In the genomic region with DNA sequence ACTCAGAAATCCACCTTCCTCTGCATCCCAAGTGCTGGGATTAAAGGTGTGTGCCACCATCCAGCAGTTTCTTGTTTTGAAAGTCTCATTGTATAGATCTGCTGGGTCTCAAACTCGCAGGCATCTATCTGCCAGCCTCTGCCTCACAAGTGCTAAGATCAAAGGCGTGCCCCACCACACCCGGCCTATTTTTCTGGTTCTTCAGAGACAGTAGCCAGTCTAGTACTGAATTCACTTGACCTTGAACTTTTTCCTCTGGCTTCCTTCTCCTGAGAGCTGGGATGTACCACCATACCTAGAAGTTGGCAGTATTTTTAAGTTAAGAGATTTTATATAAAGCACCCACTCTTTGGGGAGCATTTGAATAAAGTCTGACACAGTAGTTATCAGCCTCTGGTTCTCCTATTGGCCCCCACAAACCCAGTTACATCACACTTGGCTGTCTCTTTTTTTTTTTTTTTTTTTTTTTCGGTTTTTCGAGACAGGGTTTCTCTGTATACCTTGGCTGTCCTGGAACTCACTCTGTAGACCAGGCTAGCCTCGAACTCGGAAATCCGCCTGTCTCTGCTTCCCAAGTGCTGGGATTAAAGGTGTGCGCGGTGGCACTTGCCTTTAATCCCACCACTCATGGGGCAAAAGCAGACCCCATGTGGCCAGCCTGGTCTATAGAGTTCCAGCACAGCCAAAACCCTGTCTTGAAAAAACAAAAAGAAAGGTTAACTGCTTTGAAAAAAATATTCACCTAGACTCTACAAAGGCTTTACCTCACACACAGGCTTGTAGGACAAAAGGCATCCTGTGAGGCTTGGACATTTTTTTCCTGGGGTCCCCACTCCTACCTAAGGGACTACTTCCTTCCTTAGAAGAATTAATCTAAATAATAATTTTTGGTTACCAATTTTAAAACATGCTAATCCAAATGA, we compare ENCODE assay signal across 8 mouse cellular contexts. TPM values are rescaled to one million over a fixed set of nuclear protein-coding genes. Genes with fewer than 3 reads are reported as not detected.
A peak's percentile ranks its signal among the peaks of the same experiment; 100 is the strongest.
DNase-seq lines count a peak whose midpoint lies in the region; ATAC-seq and TF ChIP-seq lines count a peak whose summit lies in the region.

No protein-coding gene starts in this region.

- peaks cover 21% of the 10 kb centered on the region for H3K27me3 ChIP-seq in CH12.LX (replicated peaks)
- no peaks in the 10 kb centered on the region for H3K27me3 ChIP-seq in embryonic facial prominence, embryonic 14.5 days (replicated peaks; ENCODE audit: control insufficient read depth, insufficient read depth, low read length)
- no peaks in the 10 kb centered on the region for H3K27me3 ChIP-seq in limb, embryonic 13.5 days
- H3K27me3 ChIP-seq in stomach, embryonic 16.5 days (ENCODE audit: control insufficient read depth, insufficient read depth, low read length): no peaks in the 10 kb centered on the region

- peaks cover 19% of the 10 kb centered on the region for H3K79me2 ChIP-seq in CH12.LX (replicated peaks; ENCODE audit: control insufficient read depth, extremely low read depth, insufficient read depth, poor library complexity, severe bottlenecking)

- DNase-seq in gastrocnemius, adult 2 months: peak; percentile 31
- DNase-seq in gastrocnemius, postnatal 25 days: no peak
- DNase-seq in CH12.LX (ENCODE audit: extremely low read depth): no peak
- no peak for DNase-seq in embryonic facial prominence, embryonic 14.5 days (ENCODE audit: low spot score)
- DNase-seq in layer of hippocampus, adult 9-11 months: no peak
- no peak for DNase-seq in Muller cell, postnatal 12 days (ENCODE audit: inconsistent ontology term)

- peaks cover 20 to 23% of the 10 kb centered on the region in 2 experiments for H3K36me3 ChIP-seq in CH12.LX (replicated peaks in 1 of 2; ENCODE audit: control insufficient read depth in 1 of 2, insufficient read depth in 1 of 2, low read length in 1 of 2)
- H3K36me3 ChIP-seq in embryonic facial prominence, embryonic 14.5 days (ENCODE audit: control insufficient read depth, insufficient read depth, low read length): peaks cover 23% of the 10 kb centered on the region
- peaks cover 20% of the 10 kb centered on the region for H3K36me3 ChIP-seq in limb, embryonic 13.5 days
- peaks cover 14% of the 10 kb centered on the region for H3K36me3 ChIP-seq in stomach, embryonic 16.5 days (ENCODE audit: control insufficient read depth, insufficient read depth, low read length)

- TF ChIP-seq EP300 in CH12.LX (IDR thresholded peaks at IDR 0.05; ENCODE audit: low read length): no peak

- TF ChIP-seq CTCF in gastrocnemius, adult 2 months (IDR thresholded peaks at IDR 0.05): no peak
- no peak for TF ChIP-seq CTCF in CH12.LX (conservative IDR thresholded peaks at IDR 0.05 in 1 of 2, IDR thresholded peaks at IDR 0.05 in 1 of 2; ENCODE audit: low read depth in 2 of 2, low read length in 2 of 2)

- dilution Hi-C loops in CH12.LX (cut with MboI; ENCODE audit: extremely low pct_ligation_motif_present, extremely low pct_unique_long_range_greater_than_20kb, low sequenced_read_pairs): no loop called here

- in situ Hi-C loops in CH12.LX (cut with MboI; ENCODE audit: low pct_ligation_motif_present, low pct_unique_long_range_greater_than_20kb, low sequenced_read_pairs): no loop called here

- H3K4me2 ChIP-seq in CH12.LX (ENCODE audit: insufficient read depth, low read depth, poor library complexity, severe bottlenecking): peak overlapping the region; percentile 51
- peak overlapping the region; percentile 69 for H3K4me2 ChIP-seq in embryonic facial prominence, embryonic 14.5 days (ENCODE audit: low read depth, low read length)
- H3K4me2 ChIP-seq in limb, embryonic 13.5 days (replicated peaks): peak overlapping the region; percentile 61
- H3K4me2 ChIP-seq in stomach, embryonic 16.5 days (ENCODE audit: low read depth, low read length): peak overlapping the region; percentile 68

- H3K4me3 ChIP-seq in gastrocnemius, adult 2 months: peak overlapping the region; percentile 68
- peak overlapping the region; percentile 45 to 65 (median 45) for H3K4me3 ChIP-seq in CH12.LX (replicated peaks in 1 of 3; ENCODE audit: low read depth in 2 of 3, low read length in 2 of 3, poor library complexity in 1 of 3)
- peak overlapping the region; percentile 85 for H3K4me3 ChIP-seq in embryonic facial prominence, embryonic 14.5 days (ENCODE audit: low read depth, low read length)
- peak overlapping the region; percentile 71 for H3K4me3 ChIP-seq in limb, embryonic 13.5 days
- H3K4me3 ChIP-seq in stomach, embryonic 16.5 days (replicated peaks; ENCODE audit: low read length): peak overlapping the region; percentile 51

- TF ChIP-seq POLR2A in CH12.LX (IDR thresholded peaks at IDR 0.05; ENCODE audit: low read depth, low read length): no peak

- WGBS in embryonic facial prominence, embryonic 14.5 days: 88% methylated on average over 10 of the region's 10 CpGs
- WGBS in limb, embryonic 13.5 days: 86% methylated on average over 10 of the region's 10 CpGs
- 87% methylated on average over 10 of the region's 10 CpGs for WGBS in stomach, embryonic 16.5 days

- no peak for ATAC-seq in embryonic facial prominence, embryonic 14.5 days (ENCODE audit: low read depth)
- ATAC-seq in limb, embryonic 13.5 days (ENCODE audit: low FRiP score, low read depth): no peak
- ATAC-seq in stomach, embryonic 16.5 days (ENCODE audit: insufficient read depth, low FRiP score): no peak

- intact Hi-C loops in gastrocnemius, adult 2 months (cut with DNase I): no loop called here

- H3K9ac ChIP-seq in CH12.LX (ENCODE audit: insufficient read depth, low read depth): peak overlapping the region; percentile 72
- no peak overlapping the region for H3K9ac ChIP-seq in embryonic facial prominence, embryonic 14.5 days (ENCODE audit: low read depth, low read length)
- H3K9ac ChIP-seq in limb, embryonic 13.5 days: 0 out of 2 replicates have a peak overlapping the region, but pooled peaks have one; percentile 46
- H3K9ac ChIP-seq in stomach, embryonic 16.5 days (ENCODE audit: low read length): peak overlapping the region; percentile 64; the same call in 1 of the 2 replicates

- no peaks in the 10 kb centered on the region for H3K9me3 ChIP-seq in CH12.LX (replicated peaks; ENCODE audit: low read length)
- H3K9me3 ChIP-seq in embryonic facial prominence, embryonic 14.5 days (ENCODE audit: control insufficient read depth, low read length): no peaks in the 10 kb centered on the region
- no peaks in the 10 kb centered on the region for H3K9me3 ChIP-seq in limb, embryonic 13.5 days
- H3K9me3 ChIP-seq in stomach, embryonic 16.5 days (replicated peaks; ENCODE audit: control insufficient read depth, low read length): no peaks in the 10 kb centered on the region

- H3K27ac ChIP-seq in gastrocnemius, adult 2 months: peak overlapping the region; percentile 93
- H3K27ac ChIP-seq in CH12.LX (ENCODE audit: insufficient read depth, low read depth): no peak overlapping the region
- peak overlapping the region; percentile 63; the same call in 1 of the 2 replicates for H3K27ac ChIP-seq in embryonic facial prominence, embryonic 14.5 days (replicated peaks; ENCODE audit: low read depth, low read length)
- H3K27ac ChIP-seq in limb, embryonic 13.5 days: no peak overlapping the region
- H3K27ac ChIP-seq in stomach, embryonic 16.5 days (ENCODE audit: low read length): peak overlapping the region; percentile 75; the same call in 1 of the 2 replicates

- TF ChIP-seq RAD21 in CH12.LX (IDR thresholded peaks at IDR 0.05; ENCODE audit: low read depth, low read length): no peak

- peaks cover 2 to 15% of the 10 kb centered on the region in 2 experiments; a peak in 2 of 4 replicates for H3K4me1 ChIP-seq in CH12.LX (ENCODE audit: control insufficient read depth in 1 of 2, insufficient read depth in 2 of 2)
- no peaks in the 10 kb centered on the region for H3K4me1 ChIP-seq in embryonic facial prominence, embryonic 14.5 days (ENCODE audit: control insufficient read depth, insufficient read depth, low read length)
- H3K4me1 ChIP-seq in limb, embryonic 13.5 days: peaks cover 8% of the 10 kb centered on the region
- peaks cover 3% of the 10 kb centered on the region for H3K4me1 ChIP-seq in stomach, embryonic 16.5 days (ENCODE audit: control insufficient read depth, insufficient read depth, low read length)

RNA-seq across cellular contexts. Expression of a gene that starts 0.9 kb away (rescaled TPM):
- 1,000 to 10,000 TPM; 1,442 to 1,567 TPM for total RNA-seq in gastrocnemius, adult 2 months (2021)
- 1,000 to 10,000 TPM; 1,016 to 1,083 TPM for total RNA-seq in gastrocnemius, postnatal 25 days (2021)
- 249 and 265 TPM in 2 replicates for total RNA-seq in CH12.LX (2012; rRNA removed)
- total RNA-seq in CH12.LX (2014; rRNA removed): 401 and 406 TPM in 2 replicates
- polyA plus RNA-seq in CH12.LX (2012; ENCODE audit: insufficient read length, low read depth): 989 and 1,001 TPM in 2 replicates
- polyA plus RNA-seq in embryonic facial prominence, embryonic 14.5 days (2014; fragmentation: Nextera tagmentation; extraction: Ambion mirVana): 1,802 and 1,879 TPM in 2 replicates
- polyA plus RNA-seq in limb, embryonic 13.5 days (2015; fragmentation: Nextera tagmentation; extraction: Ambion mirVana): 1,631 and 1,669 TPM in 2 replicates
- 1,614 and 1,638 TPM in 2 replicates for polyA plus RNA-seq in stomach, embryonic 16.5 days (2015; fragmentation: Nextera tagmentation; extraction: Ambion mirVana)

RNA-seq across cellular contexts. Expression of a gene that starts 15.4 kb away (rescaled TPM):
- not detected for total RNA-seq in gastrocnemius, adult 2 months (2021)
- not detected for total RNA-seq in gastrocnemius, postnatal 25 days (2021)
- total RNA-seq in CH12.LX (2012; rRNA removed) (not detected in 2 replicates), CH12.LX (2014; rRNA removed) (not detected in 2 replicates)
- polyA plus RNA-seq in CH12.LX (2012; ENCODE audit: insufficient read length, low read depth): not detected in 2 replicates
- 1.0 and 1.1 TPM in 2 replicates for polyA plus RNA-seq in embryonic facial prominence, embryonic 14.5 days (2014; fragmentation: Nextera tagmentation; extraction: Ambion mirVana)
- not detected in 2 replicates for polyA plus RNA-seq in limb, embryonic 13.5 days (2015; fragmentation: Nextera tagmentation; extraction: Ambion mirVana)
- polyA plus RNA-seq in stomach, embryonic 16.5 days (2015; fragmentation: Nextera tagmentation; extraction: Ambion mirVana): 10.8 and 13.3 TPM in 2 replicates

RNA-seq across cellular contexts. Expression of a gene that starts 37.1 kb away (rescaled TPM):
- total RNA-seq in gastrocnemius, adult 2 months (2021): under 1 TPM in 1 of 2 experiments, not detected in 1; 0.14 TPM
- total RNA-seq in gastrocnemius, postnatal 25 days (2021): under 1 TPM; 0.27 to 0.28 TPM
- total RNA-seq in CH12.LX (2012; rRNA removed): 0.21 and 0.34 TPM in 2 replicates
- not detected in 2 replicates for total RNA-seq in CH12.LX (2014; rRNA removed)
- 0.22 TPM in 1 of 2 replicates, not detected in the other for polyA plus RNA-seq in CH12.LX (2012; ENCODE audit: insufficient read length, low read depth)
- polyA plus RNA-seq in embryonic facial prominence, embryonic 14.5 days (2014; fragmentation: Nextera tagmentation; extraction: Ambion mirVana): 3.2 and 4.4 TPM in 2 replicates
- 2.8 and 3.2 TPM in 2 replicates for polyA plus RNA-seq in limb, embryonic 13.5 days (2015; fragmentation: Nextera tagmentation; extraction: Ambion mirVana)
- polyA plus RNA-seq in stomach, embryonic 16.5 days (2015; fragmentation: Nextera tagmentation; extraction: Ambion mirVana): 13.2 and 13.5 TPM in 2 replicates

RNA-seq across cellular contexts. Expression of a gene that starts 49.1 kb away (rescaled TPM):
- not detected for total RNA-seq in gastrocnemius, adult 2 months (2021)
- total RNA-seq in gastrocnemius, postnatal 25 days (2021): not detected
- not detected in 2 replicates for total RNA-seq in CH12.LX (2012; rRNA removed)
- total RNA-seq in CH12.LX (2014; rRNA removed): not detected in 2 replicates
- not detected in 2 replicates for polyA plus RNA-seq in CH12.LX (2012; ENCODE audit: insufficient read length, low read depth)
- polyA plus RNA-seq in embryonic facial prominence, embryonic 14.5 days (2014; fragmentation: Nextera tagmentation; extraction: Ambion mirVana): 0.22 TPM in 1 of 2 replicates, not detected in the other
- not detected in 2 replicates for polyA plus RNA-seq in limb, embryonic 13.5 days (2015; fragmentation: Nextera tagmentation; extraction: Ambion mirVana)
- not detected in 2 replicates for polyA plus RNA-seq in stomach, embryonic 16.5 days (2015; fragmentation: Nextera tagmentation; extraction: Ambion mirVana)

RNA-seq across cellular contexts. Expression of a gene that starts 58.0 kb away (rescaled TPM):
- not detected for total RNA-seq in gastrocnemius, adult 2 months (2021)
- total RNA-seq in gastrocnemius, postnatal 25 days (2021): not detected
- total RNA-seq in CH12.LX (2012; rRNA removed): 0.76 and 0.97 TPM in 2 replicates
- total RNA-seq in CH12.LX (2014; rRNA removed): 0.15 TPM in 1 of 2 replicates, not detected in the other
- polyA plus RNA-seq in CH12.LX (2012; ENCODE audit: insufficient read length, low read depth): not detected in 2 replicates
- 129 and 152 TPM in 2 replicates for polyA plus RNA-seq in embryonic facial prominence, embryonic 14.5 days (2014; fragmentation: Nextera tagmentation; extraction: Ambion mirVana)
- 43.9 and 52.1 TPM in 2 replicates for polyA plus RNA-seq in limb, embryonic 13.5 days (2015; fragmentation: Nextera tagmentation; extraction: Ambion mirVana)
- polyA plus RNA-seq in stomach, embryonic 16.5 days (2015; fragmentation: Nextera tagmentation; extraction: Ambion mirVana): 34.0 and 45.6 TPM in 2 replicates

Comparison
In these comparisons a context has a peak if more than half of its experiments do, and no peak if none do; other contexts are left out.
1. H3K27ac ChIP-seq: peak in gastrocnemius, adult 2 months (single experiment), embryonic facial prominence, embryonic 14.5 days (single experiment) and stomach, embryonic 16.5 days (single experiment); none in CH12.LX (single experiment) and limb, embryonic 13.5 days (single experiment).
2. Peak in every context shown above with its lines, with median percentiles within 50 percentile points of each other: H3K4me3 ChIP-seq and H3K4me2 ChIP-seq.